Mouse (Mus musculus): ENCODE measurements around the gene Zfp954.
A peak's percentile ranks its signal among the peaks of the same experiment; 100 is the strongest.
"Not testable (repeated sequence)": the region's sequence is repeated elsewhere in the genome, so short reads cannot be mapped to it uniquely, and the experiment has no call there.

Zfp954 gene

GRCm38 (mm10) chr7:7120921-7121601 is at the start of gene Zfp954:
Gene Zfp954 (minus strand): TSS chr7:7121488.
- peak; percentile 90 for DNase-seq

DNA sequence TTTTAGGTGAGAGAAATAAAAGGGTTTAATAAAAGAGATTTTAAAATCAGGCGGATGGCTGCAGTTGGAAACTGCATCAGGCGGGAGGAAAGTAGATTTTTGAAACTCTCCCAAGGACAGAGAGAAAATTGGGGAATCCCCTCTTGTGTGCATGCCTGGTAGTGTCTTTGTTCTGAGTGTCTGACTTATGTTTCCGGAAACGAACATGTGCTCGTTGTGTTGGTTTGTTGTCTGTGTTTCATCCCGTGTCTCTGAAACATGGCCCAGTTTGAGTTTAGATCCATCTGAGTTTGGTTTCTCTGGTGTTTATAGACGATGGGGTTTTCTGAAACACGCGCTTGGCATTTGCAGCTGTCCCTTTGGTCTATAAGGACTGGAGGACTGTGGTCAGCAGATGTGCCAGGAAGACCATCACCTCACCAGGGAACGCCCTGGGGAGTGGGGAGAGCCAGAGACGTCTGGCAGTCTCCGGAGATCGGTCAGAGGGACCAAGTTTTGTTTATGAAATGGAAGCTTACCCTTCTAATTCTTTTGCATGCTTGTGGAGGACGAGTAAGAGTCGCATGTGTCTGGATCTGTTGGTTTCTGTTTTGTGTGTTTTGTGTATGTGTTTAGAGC is 24.8 kb upstream of the Zfp954 start:
- no peak for DNase-seq

- no peak for DNase-seq
These were observed 22.9 kb upstream of the Zfp954 start for GRCm38 (mm10) chr7:7144215-7144614.

GRCm38 (mm10) chr7:7136379-7136866 is 15.1 kb upstream of the Zfp954 start, which contains the start of gene Zfp773:
Gene Zfp773 (minus strand): TSS chr7:7136755.
- peak; percentile 57 for DNase-seq

DNA sequence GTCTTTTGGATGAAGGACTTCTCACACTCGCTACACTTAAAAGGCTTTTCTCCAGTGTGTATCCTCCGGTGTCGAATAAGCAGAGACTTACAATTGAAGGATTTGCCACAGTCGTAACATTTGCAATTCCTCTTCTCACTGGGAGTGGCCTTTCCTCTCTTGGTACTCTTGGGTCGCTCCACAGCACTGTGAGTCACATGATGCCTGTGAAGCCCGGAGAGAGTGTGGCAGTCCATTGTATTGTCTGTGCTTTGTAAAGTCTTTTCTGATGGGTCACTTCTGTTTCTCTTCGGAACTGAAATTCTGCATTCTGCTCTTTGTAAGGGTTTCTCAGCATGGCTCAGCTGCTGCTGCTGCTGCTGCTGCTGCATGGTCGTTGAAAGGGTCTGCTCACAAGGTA is 11.5 kb upstream of the Zfp954 start:
- DNase-seq, result no peak

DNA sequence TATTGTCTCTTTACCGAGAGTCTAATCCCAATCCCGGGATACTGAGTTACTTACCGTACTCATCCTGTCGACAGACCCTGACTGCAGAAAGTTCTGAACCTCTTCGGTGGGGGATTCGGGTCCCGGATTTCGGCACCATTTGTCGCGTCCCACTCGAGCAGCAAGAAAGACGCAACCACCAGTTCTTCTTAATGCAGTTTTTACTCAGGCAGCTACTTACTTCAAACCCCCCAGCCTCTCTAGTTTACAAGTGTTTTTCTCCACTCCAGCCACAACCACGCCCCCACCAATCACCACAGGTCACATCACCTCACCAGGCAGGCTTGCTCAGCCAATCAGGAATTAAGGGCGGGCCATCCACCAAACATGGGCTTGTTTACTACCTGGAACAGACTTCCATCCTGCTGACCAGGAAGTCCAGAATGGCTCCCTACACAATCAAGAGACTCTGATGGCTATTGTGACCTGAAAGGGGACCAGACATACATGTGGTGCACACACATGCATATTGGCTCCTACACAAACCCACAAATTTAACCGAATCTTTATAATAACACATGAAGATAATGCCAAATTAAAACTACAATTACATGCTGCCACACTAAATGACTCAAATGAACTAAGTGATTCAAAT is 9.3 kb upstream of the Zfp954 start:
- DNase-seq, result not testable (repeated sequence)

DNA sequence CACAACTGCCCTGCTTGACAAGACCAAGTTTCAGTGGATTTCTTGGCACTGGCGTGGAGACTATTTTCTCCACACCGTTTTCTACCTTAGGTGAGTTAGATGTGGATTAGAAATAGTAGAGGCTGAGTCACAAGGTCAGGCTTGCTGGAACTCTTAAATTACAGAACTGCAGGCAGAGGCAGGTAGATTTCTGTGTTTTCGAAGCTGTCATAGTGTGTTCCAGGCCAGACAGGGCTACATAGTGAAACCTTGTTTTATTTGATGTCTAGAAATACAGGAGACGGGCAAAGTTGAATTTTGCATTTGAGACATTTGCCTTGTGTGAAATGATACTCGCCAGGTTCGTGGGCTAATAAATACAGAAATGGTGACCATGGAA is 303 bp upstream of the Zfp954 start:
- DNase-seq, result no peak

DNA sequence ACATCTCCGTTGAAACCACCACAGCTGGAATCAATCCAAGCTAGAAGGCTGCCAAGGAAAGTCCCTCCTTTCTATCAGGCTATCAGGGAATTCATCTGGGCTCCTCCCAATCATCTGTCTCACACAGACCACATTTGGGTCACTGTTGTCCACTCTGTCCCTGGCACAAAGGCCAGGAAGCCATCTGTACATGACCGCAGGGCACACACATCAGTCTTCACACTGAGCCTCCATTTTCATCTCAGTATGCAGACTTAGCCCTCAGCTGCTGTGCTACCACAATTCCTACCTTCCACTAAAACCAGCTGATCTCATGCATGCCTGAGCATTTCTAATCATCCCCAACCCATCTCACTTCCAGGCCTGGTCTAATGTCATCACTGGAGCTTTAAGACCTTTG is 2.8 kb downstream of the Zfp954 start:
- no peak for DNase-seq

DNA sequence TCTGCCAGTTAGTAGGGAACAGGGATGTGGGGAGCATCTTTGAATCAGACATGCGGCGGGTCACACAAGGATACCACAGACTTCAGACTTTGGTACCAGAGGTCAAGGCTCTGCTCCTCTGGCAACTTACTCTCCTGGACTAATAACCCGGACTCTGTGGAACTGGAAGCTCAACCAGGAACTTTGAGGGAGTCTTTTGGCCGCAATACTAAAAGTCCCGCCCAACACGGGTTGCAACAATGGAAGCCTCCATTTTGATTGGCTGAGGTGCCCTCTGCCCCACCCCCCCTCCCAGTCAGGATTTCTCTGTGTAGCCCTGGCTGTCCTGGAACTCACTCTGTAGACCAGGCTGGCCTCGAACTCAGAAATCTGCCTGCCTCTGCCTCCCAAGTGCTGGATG is 12.8 kb downstream of the Zfp954 start:
- no peak for DNase-seq

All from right cerebral cortex, adult 18-20 months (tissue).